Mouse (Mus musculus) hindlimb bud, embryonic 11.5 days (tissue): Measurements from ENCODE around the gene Map6d1.

Source experiments
- DNase-seq: peaks from one replicate; pipeline ENCODE4 v3.0.0-alpha.2; 2012; ENCODE audit warnings: low read depth, low spot score; ENCODE audit errors: extremely low spot score

The Map6d1 gene

GRCm38 (mm10) chr16:20191161-20191882 lies 49.8 kb downstream of the Map6d1 start:
- no peak for DNase-seq

- no peak for DNase-seq
These were observed 55.8 kb downstream of the Map6d1 start for GRCm38 (mm10) chr16:20185368-20185767.
